Mouse (Mus musculus): Measurements from ENCODE around the gene Tbx10.

Gene Tbx10

DNA sequence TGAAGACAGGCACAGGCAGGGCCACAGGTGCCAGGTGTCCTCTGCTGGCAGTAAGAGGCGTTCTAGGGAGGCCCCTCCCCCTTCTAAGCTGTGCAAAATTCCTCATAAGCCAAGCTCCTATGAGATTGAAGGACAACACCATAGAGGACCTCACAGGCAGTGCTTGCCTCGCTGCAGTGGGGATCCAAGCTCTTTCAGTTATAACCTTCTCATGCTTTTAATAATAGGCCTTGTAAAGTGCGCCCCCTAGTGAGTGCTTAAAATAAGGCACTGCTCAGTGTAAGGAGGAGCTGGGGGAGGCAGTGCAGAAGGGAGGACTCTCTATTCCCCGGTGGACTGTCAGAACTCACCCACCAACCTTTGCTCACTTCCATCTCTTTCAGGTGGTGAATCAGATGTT, 12.2 kb upstream of the Tbx10 start:
- DNase-seq, result peak; percentile 90

DNA sequence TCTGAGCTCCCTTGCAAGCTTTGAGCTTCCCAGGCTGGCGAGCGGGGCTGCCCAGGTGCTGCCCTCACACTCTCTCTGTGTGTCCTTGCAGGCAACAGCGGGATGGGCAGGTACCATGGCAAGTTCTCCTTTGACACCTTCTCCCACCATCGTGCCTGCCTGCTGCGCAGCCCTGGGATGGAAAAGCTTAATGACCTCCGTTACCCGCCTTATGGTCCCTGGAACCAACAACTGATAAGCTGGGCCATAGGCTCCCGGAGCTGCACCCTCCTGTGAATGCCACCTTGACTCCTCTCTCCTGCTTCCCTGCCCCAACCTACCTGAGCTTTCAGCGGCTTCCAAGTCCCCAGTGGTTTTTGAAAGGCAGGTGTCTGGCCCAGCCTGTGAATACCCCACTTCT, 11.6 kb upstream of the Tbx10 start:
- DNase-seq, result no peak

DNA sequence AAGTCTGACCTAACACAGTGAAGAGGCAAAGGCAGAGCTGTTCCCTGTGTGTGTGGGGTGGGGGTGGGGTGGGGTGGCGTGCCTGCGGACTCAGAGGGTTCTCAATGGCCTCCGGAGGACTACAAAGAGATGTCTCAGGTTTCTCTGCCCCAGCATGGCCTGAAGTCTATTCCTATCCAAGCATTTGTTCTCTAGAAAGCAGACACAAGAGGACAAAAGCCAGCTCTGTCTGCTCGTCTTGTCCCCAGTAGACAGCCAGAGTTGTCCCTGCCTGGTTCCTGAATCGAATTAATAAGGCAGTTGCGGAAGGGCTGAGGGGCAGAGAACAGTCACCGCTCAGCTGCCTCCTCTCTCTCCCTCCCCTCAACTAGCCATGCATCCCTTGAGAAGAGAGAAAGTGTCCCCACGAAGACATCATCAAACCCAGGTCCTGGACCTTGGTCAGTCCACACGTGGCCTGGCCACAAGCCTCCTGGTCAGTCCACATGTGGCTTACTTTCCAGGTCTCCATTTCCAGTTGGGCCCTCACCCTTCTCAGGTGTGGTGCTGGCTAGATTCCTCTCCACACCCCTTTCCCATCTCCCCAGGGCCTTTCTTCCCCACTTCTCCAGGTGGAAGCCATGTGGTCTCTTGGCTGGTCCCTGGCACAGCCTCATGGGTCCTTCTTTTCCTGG, 8.9 kb upstream of the Tbx10 start:
- no peak for DNase-seq

DNA sequence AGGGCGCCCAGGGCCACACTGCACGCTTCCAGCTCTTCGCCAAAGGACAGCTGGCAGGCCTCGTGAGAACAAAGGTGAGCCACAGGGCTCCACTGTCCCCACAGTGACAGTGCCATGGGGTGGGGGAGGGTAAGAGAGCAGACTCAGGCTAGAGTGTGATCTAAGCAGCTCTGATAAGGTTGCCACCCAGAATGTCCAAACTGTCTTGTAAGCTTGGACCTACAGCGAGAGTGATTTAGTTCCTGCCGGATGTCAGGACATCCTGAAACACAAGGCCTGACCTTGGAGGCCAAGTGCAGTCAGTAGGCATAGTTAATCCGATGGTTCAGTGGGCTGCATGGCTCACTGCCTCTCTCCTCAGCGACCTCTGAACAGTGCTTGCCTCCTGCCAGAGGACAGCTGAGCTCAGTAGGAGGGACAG, 7.3 kb upstream of the Tbx10 start:
- peak; percentile 34 for DNase-seq

DNA sequence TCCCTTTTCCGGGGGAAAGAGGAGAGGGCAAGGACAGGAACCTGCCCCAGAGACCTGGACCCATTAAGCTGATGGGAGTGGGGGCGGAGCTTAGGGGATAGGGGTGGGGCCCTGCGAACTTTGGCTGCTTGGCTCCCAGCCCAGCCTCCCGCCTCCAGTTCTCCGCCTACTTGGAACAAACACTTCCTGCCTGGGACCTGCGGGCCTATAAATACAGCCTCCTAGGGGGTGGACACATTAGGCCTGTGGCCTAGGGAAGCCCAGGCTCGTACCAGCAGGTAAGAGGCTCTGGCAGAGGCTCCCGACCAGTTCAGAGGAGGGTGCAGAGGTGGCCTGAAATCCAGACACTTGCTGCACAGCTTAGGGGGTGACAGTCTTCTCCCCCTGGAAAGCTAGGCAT, 6.2 kb upstream of the Tbx10 start, which contains the start of gene Acy3:
Gene Acy3, plus strand, starts transcription at position 237 of the 400 bp plus-strand sequence.
- DNase-seq, result peak; percentile 86

DNA sequence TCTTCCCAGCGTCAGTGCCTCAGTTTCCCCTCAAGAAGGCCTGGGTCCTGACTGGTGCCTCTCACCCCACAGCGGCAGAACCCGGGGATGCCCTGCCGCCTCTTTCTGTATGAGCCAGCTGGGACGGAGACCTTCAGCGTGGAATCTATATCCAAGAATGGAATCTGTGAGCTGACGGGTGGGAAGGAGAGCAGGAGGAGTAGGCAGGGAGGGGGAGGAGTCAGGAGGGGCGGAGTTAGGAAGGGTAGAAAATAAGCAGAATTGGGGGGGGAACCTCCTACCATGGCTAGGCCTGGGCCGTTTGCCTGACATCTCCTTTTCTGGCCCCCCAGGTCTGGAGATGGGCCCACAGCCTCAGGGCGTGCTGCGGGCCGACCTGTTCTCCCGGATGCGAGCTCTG, 4.5 kb upstream of the Tbx10 start:
- DNase-seq, result no peak

DNA sequence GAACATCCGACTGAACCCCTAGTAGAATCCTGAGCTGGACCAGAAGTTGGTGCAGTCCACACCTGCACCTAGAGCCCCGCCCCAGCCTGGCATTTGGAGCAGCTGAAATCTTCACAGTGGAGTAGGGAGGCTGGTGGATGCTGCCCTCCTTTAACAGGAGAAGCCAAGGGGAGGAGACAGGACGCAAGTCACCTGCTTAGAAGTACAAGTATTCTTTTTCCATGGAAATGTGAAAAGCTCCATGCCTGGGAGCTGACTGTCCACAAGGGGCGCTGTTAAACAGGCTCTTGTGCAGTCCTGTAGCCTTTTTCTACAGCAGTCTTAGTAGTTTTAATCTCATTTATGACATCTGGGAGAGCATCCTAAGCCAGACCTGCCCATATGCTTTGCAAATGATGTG, 3.8 kb upstream of the Tbx10 start:
- no peak for DNase-seq

DNA sequence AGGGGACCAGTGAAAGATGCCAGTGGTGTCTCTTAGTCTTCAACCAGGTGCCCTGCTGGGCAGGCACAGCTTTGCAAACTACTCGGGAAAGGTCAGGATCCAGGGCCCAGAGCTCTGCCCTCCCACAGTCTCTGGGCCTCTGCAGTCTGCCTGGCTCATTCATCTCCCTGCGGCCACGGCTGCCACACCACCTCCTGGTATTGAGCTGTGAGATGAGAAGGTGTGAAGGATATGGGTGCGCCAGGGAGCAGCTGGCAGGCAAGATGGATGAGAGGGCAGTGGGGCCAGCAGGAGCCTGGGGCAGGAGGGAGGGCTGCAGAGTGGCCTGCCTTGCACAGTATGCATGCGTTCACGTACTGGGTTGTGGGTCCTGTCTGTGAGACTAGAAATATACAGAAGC, 1.7 kb upstream of the Tbx10 start:
- no peak for DNase-seq

DNA sequence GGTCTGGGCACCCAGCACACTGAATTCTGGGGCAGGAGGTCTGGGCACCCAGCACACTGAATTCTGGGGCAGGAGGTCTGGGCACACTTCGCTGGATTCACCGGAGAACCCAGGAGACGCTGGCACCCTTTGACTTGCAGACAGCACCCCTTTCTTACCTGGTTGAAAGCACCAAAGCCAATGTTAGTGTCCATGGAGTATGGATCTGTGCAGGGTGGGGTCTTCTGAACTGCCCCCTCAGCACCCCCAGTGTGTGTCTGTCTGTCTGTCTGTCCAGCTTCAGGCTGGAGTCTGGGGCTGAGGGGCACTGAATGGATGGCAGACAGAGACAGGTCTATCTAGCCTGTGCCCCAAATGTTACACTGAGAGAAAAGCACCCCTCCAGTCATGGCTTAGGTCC, 990 bp upstream of the Tbx10 start:
- DNase-seq, result no peak

DNA sequence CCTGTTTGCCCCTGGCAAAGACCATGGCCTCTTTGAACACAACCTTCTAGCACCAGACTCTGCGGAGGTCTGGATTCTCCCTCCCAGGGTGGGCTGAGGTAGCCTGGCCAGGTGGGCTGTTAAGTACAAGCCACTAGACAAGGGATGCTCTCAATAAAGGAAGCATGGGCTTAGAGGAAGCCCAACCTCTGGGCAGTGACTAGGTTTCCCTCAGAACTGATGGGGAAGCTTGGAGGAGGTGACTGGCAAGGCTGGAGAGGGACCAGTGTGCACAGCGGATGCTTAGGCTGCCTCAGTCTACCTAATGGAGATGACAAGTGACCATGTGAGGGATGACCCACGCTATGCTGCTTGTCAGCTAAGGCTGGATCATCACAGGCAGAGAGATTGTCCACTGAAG, 586 bp upstream of the Tbx10 start:
- DNase-seq, result no peak

DNA sequence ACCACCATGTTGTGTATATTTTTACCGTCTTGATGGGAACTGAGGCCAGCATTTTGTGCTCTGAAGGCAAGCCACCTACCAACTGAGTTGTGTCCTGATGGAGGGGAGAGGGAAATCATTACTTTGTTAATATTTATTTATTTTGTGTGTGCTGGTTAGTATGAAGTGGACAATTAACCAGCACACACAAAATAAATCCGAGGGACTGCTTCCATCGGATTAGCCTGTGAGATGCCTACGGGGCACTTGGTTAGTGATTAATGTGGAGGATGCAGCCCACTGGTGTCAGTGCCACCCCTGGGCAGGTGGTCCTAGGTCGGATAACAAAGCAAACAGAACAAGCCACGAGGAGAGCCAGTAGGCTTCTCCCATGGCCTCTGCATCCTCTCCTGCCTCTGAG, 2.4 kb downstream of the Tbx10 start:
- no peak for DNase-seq

DNA sequence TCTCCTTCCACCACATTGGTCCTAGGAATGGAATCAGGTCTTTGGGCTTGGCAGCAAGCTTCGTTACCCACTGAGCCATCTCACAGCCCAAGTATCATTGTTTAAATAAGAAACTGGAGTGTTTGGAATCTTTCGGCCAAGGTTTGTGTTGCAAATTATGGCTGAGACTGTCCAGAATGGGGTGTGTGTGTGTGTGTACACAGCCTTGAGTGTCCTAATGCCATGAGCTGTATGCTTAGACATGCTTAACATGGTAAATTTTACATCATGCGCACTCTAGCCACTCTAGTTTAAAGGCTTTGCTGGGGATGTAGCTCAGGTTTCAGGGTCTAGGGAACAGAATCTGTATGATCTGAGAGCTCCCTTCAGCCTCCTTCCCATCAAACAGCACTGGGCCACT, 3.0 kb downstream of the Tbx10 start:
- no peak for DNase-seq

DNA sequence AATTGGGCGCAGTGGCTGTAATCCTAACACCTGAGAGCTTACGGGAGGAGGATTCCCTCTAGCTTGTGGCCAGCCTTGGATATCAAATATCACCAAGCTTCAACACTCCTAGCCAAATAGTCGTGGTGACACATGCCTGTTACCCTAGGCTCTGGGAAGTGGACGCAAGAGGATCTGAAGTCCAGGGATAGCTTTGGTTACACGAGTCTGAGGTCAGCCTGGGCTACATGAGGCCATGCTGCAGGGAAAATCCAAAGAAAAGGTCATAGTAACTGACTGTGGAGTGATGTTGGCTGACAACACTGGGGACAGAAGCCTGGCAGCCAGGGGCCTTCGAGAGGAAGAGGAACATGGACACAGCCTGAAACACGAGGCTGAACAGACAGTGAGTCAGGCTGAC, 3.6 kb downstream of the Tbx10 start:
- no peak for DNase-seq

DNA sequence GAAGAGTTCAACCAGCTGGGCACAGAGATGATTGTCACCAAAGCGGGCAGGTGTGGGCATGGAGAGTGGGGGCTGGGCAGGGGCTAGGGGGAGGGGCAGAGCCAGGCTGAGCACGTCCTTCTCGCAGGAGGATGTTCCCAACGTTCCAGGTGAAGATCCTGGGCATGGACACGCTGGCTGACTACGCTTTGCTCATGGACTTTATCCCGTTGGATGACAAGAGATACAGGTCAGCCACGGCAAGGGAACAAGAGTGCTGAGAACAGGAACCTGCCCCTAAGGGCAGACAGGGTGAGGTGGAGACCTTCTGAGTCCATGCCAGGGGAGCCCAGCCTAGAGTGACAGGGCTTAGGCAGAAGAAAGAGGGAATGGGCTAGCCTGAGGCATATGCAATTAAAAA, 4.2 kb downstream of the Tbx10 start:
- DNase-seq, result no peak

DNA sequence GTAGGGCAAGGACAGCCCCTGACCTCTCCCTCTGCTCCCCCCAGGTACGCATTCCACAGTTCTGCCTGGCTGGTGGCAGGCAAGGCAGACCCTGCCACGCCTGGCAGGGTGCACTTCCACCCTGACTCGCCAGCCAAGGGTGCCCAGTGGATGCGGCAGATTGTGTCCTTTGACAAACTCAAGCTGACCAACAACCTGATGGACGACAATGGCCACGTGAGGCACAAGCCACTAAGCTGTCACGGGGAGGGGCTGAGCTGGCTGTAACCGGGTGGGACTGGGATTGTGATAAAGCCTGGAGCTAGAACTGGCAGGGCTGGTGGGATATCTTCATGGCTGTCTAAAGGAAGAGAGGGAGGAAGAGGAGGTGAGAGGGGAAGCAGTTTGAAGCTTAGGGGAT, 4.7 kb downstream of the Tbx10 start:
- DNase-seq, result no peak

DNA sequence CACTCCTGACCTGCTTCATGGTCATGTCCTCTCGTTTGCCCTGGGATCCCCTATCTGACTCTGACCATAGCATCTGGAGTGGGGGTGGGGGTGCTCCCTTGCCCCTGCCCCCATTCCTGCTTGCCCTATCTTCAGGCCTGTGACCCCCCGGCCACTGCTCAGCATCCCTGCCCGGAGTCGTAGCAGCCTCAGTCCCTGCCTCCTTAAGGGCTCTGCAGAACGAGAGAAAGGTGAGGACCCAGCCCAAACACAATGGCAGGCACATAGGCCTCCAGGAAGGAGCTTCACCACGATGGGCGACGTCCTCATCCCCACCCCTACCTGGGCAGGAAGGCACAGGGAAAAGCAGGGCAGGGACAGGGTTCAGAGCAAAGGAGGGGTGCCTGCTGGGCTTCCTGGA, 5.8 kb downstream of the Tbx10 start:
- DNase-seq, result no peak

DNA sequence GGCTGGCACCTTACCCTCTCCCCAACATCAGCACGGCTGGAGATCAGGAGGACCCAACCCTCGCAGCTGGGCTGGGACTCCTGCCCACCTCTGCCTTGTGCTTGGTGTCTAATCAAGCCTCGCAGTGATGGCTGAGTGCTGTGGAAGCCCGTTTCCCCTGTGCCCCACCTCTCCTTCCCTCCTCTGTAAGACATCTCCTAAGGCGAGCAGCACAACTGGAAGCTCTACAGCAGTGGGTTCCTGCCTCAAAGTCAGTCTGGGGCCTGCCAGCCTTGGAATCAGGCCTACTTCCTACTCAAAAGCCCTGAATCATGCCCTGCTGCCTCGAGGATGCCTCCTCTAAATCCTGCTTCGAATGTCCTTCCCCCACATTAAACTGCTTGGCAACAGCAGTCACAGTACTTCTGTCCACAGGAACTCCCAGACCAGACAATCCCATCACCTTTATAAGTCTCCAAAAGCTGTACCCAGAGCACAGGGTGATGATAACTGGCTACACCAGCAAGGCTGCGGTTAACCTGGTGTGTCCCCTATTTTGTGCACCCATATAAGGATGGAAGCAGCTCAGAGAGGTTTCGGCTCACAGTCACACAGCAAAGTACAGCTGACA, 6.7 kb downstream of the Tbx10 start:
- no peak for DNase-seq

DNA sequence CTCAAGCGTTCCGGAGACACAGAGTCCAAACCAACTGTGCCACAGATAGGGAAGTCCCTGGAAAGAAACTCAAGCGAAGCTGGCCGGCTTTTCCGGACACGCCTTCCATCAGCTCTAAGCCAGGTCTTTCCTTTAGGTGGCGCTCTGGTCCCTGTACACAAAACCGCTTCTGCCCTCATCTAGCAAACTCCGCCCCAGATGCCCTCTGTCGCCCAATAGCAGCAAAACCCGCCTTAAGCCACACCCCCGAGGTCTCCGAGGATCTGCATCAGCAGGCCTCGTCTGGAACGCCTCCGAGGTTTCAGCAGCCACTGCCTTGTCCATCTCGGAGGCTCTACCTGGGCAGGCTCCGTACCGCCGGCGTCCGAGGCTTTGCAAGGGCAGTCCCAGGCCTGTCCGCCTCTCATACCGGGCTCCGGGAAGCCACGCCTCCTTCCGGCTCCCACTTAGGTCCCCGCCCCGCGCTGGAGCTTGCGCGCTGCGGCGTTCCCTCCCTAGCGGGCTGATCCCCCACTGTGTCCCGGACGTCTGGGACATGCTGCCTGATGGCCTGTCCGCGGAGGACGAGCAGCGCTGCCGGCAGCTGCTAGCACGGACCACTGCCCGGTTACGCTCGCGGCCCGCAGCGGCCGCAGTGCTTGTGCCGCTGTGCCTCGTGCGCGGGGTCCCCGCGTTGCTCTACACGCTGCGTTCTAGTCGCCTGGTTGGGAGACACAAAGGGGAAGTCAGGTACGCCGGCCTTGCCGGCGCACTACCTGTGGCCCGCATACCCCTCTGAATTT, 7.8 kb downstream of the Tbx10 start, which contains the start of the genes Nudt8 and Gm49405:
Gene Nudt8, plus strand, starts transcription at position 462 of the 782 bp plus-strand sequence.
Gene Gm49405, plus strand, starts transcription at position 508 of the 782 bp plus-strand sequence.
- peak; percentile 97 for DNase-seq

DNA sequence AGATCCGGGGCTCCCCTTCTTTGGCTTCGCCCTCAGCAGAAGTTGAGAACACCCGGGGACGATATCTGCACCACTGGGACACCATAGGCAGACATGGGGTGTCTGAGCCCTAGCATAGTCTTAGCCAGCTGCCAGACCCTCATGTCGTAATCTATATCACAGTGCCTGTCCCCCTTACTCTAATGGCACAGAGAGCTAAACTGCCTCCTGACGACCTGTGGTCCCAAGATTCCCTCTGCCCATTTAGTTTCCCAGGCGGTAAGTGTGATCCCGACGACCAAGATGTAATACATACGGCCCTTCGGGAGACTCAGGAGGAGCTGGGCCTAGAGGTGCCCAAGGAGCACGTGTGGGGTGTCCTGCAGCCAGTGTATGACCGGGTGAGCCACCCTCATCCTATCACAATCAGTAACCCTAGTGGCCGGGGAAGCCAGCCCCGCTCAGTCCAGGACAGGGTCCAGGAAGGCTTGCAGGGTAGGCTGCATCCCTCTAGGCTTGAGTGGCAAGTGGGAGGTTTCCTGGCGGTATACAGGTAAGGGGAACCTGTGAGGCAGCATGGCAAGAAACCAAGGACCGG, 8.5 kb downstream of the Tbx10 start:
- DNase-seq, result no peak

DNA sequence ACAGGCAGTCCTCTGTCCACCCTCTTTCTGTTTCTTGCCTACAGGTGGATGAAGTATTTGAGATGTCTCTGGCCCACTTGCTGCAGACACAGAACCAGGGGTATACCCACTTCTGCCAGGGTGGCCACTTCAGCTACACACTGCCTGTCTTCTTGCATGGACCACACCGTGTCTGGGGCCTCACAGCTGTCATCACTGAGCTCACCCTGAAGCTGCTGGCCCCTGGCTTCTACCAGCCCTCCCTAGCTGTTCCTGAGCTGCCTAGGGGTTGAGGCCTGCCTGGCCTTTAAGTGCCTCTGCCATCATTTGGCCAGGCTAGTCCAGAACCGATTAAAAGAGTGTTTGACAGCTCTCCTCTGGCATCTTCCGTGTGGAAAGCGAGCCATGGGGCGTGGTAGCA, 9.2 kb downstream of the Tbx10 start:
- no peak for DNase-seq

DNA sequence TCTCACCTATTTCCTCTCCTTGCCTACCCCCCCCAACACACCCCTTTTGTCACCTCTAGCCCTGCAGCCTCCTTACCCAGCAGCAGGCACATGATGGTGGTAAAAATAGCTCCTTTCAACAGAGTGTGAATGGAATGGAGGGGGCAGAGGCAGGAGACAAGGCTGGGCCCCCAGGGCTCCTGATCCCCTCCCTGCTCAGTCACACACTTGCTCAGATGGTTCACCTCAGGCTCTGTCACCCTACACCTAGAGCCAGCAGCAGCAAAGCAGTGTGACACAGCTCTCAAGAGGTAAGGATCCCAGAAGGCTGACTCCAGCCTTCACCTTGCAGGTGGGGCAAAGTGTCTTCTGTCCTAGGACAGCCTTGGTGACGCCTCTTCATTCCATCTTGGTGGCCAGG, 10.6 kb downstream of the Tbx10 start, which contains the start of gene Doc2g:
Gene Doc2g, plus strand, starts transcription at position 202 of the 400 bp plus-strand sequence.
- no peak for DNase-seq

DNA sequence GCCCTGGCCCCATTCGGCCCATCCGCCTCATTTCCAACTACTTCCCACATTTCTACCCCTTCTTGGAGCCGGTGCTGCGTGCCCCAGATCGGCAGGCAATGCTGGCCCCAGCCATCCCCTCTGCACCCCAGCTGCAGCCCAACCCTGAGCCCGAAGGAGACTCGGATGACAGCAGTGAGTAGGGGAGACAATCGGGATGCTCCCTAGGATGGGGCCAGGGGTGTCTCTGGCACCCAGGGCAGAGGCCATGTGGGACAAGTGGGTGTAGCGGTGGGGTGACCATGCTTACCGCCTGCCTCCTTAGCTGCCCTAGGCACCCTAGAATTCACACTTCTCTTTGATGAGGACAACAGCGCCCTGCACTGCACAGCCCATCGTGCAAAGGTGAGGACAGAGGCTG, 11.1 kb downstream of the Tbx10 start:
- DNase-seq, result no peak

DNA sequence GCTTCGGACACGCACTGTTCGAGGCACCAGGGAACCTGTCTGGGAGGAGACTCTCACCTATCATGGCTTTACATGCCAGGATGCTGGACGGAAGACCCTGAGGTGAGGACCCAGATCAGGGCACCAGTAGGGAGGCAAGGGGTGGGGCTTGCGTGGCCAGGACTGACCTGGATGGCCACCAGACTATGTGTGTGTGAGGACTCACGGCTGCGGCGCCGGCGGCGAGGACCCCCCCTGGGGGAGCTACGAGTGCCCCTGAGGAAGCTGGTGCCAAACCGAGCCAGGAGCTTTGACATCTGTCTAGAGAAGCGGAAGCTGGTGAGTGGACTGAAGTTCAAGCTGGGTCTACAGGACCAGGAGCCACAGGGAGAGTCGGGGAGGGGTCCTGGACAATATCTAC, 11.8 kb downstream of the Tbx10 start:
- DNase-seq, result no peak

DNA sequence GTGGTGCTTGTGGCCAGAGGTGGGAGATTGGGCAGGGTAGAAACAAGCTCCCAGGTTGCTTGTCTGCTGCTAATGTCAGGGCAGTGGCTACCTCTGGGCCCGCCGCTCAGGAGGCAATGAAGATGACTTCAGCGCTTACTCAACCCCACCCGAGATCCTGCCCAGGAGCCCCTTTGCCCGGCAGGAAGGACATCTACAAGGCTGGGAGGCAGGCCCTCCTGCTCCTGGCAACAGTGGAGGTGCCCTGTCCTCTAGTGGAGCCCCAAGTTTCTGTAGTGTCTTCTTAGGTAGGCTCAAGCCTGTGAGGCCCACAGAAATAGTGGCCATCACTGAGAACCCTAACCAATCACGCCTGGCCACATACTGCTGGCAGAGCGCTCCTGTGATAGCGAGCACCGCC, 12.5 kb downstream of the Tbx10 start:
- no peak for DNase-seq
